Mouse (Mus musculus) MEL (cell line): ENCODE measurements at regions not wholly inside any gene's neighbourhood (a gene's known extent, or its start where the extent isn't known, plus 50 kb on each side); places are given as distances from the start of the nearest gene placed in this dataset.
A peak's percentile ranks its signal among the peaks of the same experiment; 100 is the strongest.
"Not testable (repeated sequence)": the region's sequence is repeated elsewhere in the genome, so short reads cannot be mapped to it uniquely, and the experiment has no call there.

Source experiments
- DNase-seq: peaks from one replicate; pipeline ENCODE4 v3.0.0; 2011; ENCODE audit warnings: low read depth, low spot score
- H3K27ac ChIP-seq: 2 replicates; pipeline ENCODE4 v1.5.1; 2012; ENCODE audit warnings: low read depth, mild to moderate bottlenecking, control low read depth, low read length, moderate library complexity; ENCODE audit not compliant: control insufficient read depth
- H3K27me3 ChIP-seq, 2 experiments: fragments of 150-350 bp in 1 of 2; sonication (generic) in 1 of 2; 2 replicates each; pipeline ENCODE4 v1.6.1; 2012; ENCODE audit warnings: low read length in 2 of 2, mild to moderate bottlenecking in 2 of 2, improper control_type of control experiment in 1 of 2, moderate library complexity in 1 of 2; ENCODE audit not compliant: insufficient read depth in 2 of 2, control insufficient read depth in 1 of 2
- H3K36me3 ChIP-seq, 2 experiments: 2 replicates each; pipeline ENCODE4 v1.6.1; 2012 to 2014; ENCODE audit warnings: low read length in 2 of 2, improper control_type of control experiment in 1 of 2, inconsistent platforms in 1 of 2, mild to moderate bottlenecking in 1 of 2; ENCODE audit not compliant: insufficient read depth in 2 of 2, control insufficient read depth in 1 of 2
- H3K4me1 ChIP-seq, 2 experiments: fragments of 150-350 bp in 1 of 2; sonication (generic) in 1 of 2; 2 replicates each; pipeline ENCODE4 v1.6.1; 2012; ENCODE audit warnings: low read length in 2 of 2, improper control_type of control experiment in 1 of 2, mild to moderate bottlenecking in 1 of 2; ENCODE audit not compliant: insufficient read depth in 2 of 2, control insufficient read depth in 1 of 2
- H3K4me3 ChIP-seq, 2 experiments: fragments of 150-350 bp in 1 of 2; sonication (generic) in 1 of 2; 2 replicates each; pipeline ENCODE4 v1.5.1; 2012; ENCODE audit warnings: low read depth in 2 of 2, low read length in 2 of 2, mild to moderate bottlenecking in 2 of 2, moderate library complexity in 2 of 2, control low read depth in 1 of 2, improper control_type of control experiment in 1 of 2; ENCODE audit not compliant: control insufficient read depth in 1 of 2, insufficient read depth in 1 of 2
- H3K79me2 ChIP-seq: 2 replicates; pipeline ENCODE4 v1.6.1; 2012; ENCODE audit warnings: mild to moderate bottlenecking, low read length, moderate library complexity; ENCODE audit not compliant: control insufficient read depth, poor library complexity, insufficient read depth
- H3K9ac ChIP-seq: 2 replicates; pipeline ENCODE4 v1.6.1; 2012; ENCODE audit warnings: low read depth, mild to moderate bottlenecking, control low read depth, low read length, moderate library complexity; ENCODE audit not compliant: control insufficient read depth, poor library complexity, severe bottlenecking
- H3K9me3 ChIP-seq: fragments of 150-350 bp; sonication (generic); replicated peaks from 2 replicates; pipeline ENCODE4 v1.6.1; 2012; ENCODE audit warnings: mild to moderate bottlenecking, low read length, improper control_type of control experiment, moderate library complexity; ENCODE audit not compliant: insufficient read depth
- BHLHE40 ChIP-seq: IDR thresholded peaks from 2 replicates; pipeline ENCODE4 v1.6.1; 2012; ENCODE audit warnings: low read depth, mild to moderate bottlenecking, inconsistent platforms, low read length, improper control_type of control experiment, borderline replicate concordance
- CHD2 ChIP-seq: IDR thresholded peaks from 2 replicates; pipeline ENCODE4 v1.6.1; 2011; ENCODE audit warnings: low read length, improper control_type of control experiment
- CTCF ChIP-seq, 3 experiments: IDR thresholded peaks in 2 of 3; conservative IDR thresholded peaks in 1 of 3; 2 replicates each; pipeline ENCODE4 v1.5.1; 2011 to 2012; ENCODE audit warnings: low read length in 3 of 3, low read depth in 2 of 3, mild to moderate bottlenecking in 2 of 3, improper control_type of control experiment in 1 of 3, inconsistent platforms in 1 of 3, mixed read lengths in 1 of 3, moderate library complexity in 1 of 3; ENCODE audit not compliant: control insufficient read depth in 1 of 3, insufficient read depth in 1 of 3, poor library complexity in 1 of 3, severe bottlenecking in 1 of 3
- ELF1 ChIP-seq: IDR thresholded peaks from 2 replicates; pipeline ENCODE4 v1.6.1; 2014; ENCODE audit warnings: low read depth, mild to moderate bottlenecking, inconsistent platforms, low read length, improper control_type of control experiment, moderate library complexity
- GATA1 ChIP-seq: IDR thresholded peaks from 2 replicates; pipeline ENCODE4 v1.6.1; 2011; ENCODE audit warnings: low read depth, low read length, improper control_type of control experiment
- KAT2A ChIP-seq: conservative IDR thresholded peaks from 2 replicates; pipeline ENCODE4 v1.6.1; 2012; ENCODE audit warnings: low read depth, low read length, improper control_type of control experiment, inconsistent platforms
- MAZ ChIP-seq: IDR thresholded peaks from 2 replicates; pipeline ENCODE4 v1.6.1; 2012; ENCODE audit warnings: low read depth, mild to moderate bottlenecking, inconsistent platforms, low read length, improper control_type of control experiment
- MXI1 ChIP-seq: IDR thresholded peaks from 2 replicates; pipeline ENCODE4 v1.6.1; 2011; ENCODE audit warnings: mild to moderate bottlenecking, low read depth, low read length, improper control_type of control experiment
- MYB ChIP-seq: IDR thresholded peaks from 2 replicates; pipeline ENCODE4 v1.6.1; 2011; ENCODE audit warnings: mild to moderate bottlenecking, low read depth, low read length, improper control_type of control experiment
- MYC ChIP-seq: IDR thresholded peaks from 2 replicates; pipeline ENCODE4 v1.6.1; 2011; ENCODE audit warnings: low read depth, mild to moderate bottlenecking, low read length, improper control_type of control experiment, moderate library complexity
- NELFE ChIP-seq: IDR thresholded peaks from 2 replicates; pipeline ENCODE4 v1.6.1; 2011; ENCODE audit warnings: low read depth, low read length, improper control_type of control experiment
- NRF1 ChIP-seq: IDR thresholded peaks from 2 replicates; pipeline ENCODE4 v1.6.1; 2014; ENCODE audit warnings: low read depth, mild to moderate bottlenecking, inconsistent platforms, low read length, improper control_type of control experiment, moderate library complexity; ENCODE audit not compliant: poor library complexity, insufficient read depth, severe bottlenecking
- POLR2A ChIP-seq, 2 experiments: IDR thresholded peaks; 2 replicates each; pipeline ENCODE4 v1.6.1; 2011 to 2012; ENCODE audit warnings: low read length in 2 of 2, mild to moderate bottlenecking in 2 of 2, control low read depth in 1 of 2, improper control_type of control experiment in 1 of 2, low read depth in 1 of 2, moderate library complexity in 1 of 2; ENCODE audit not compliant: control insufficient read depth in 1 of 2, insufficient read depth in 1 of 2, poor library complexity in 1 of 2
- POLR2AphosphoS2 ChIP-seq: IDR thresholded peaks from 2 replicates; pipeline ENCODE4 v1.6.1; 2011; ENCODE audit warnings: low read length, improper control_type of control experiment
- POLR2AphosphoS5 ChIP-seq: IDR thresholded peaks from 2 replicates; pipeline ENCODE4 v1.6.1; 2012; ENCODE audit warnings: low read depth, borderline replicate concordance, mild to moderate bottlenecking, inconsistent platforms, low read length, moderate library complexity, mixed read lengths
- RAD21 ChIP-seq: IDR thresholded peaks from 2 replicates; pipeline ENCODE4 v1.6.1; 2011; ENCODE audit warnings: mild to moderate bottlenecking, low read depth, low read length, improper control_type of control experiment
- SMC3 ChIP-seq: IDR thresholded peaks from 2 replicates; pipeline ENCODE4 v1.6.1; 2011; ENCODE audit warnings: low read depth, low read length, improper control_type of control experiment
- TAL1 ChIP-seq: IDR thresholded peaks from 2 replicates; pipeline ENCODE4 v1.6.1; 2012; ENCODE audit warnings: mild to moderate bottlenecking, inconsistent platforms, low read length, moderate library complexity, mixed read lengths
- TBP ChIP-seq: IDR thresholded peaks from 2 replicates; pipeline ENCODE4 v1.8.0; 2011; ENCODE audit warnings: low read depth, low read length, improper control_type of control experiment
- TCF12 ChIP-seq: IDR thresholded peaks from 2 replicates; pipeline ENCODE4 v1.6.1; 2014; ENCODE audit warnings: low read depth, mild to moderate bottlenecking, inconsistent platforms, low read length, improper control_type of control experiment, moderate library complexity
- ZC3H11A ChIP-seq: IDR thresholded peaks from 2 replicates; pipeline ENCODE4 v1.6.1; 2012; ENCODE audit warnings: low read depth, mild to moderate bottlenecking, inconsistent platforms, low read length, improper control_type of control experiment
- ZMIZ1 ChIP-seq: IDR thresholded peaks from 2 replicates; pipeline ENCODE4 v1.6.1; 2012; ENCODE audit warnings: low read depth, mild to moderate bottlenecking, inconsistent platforms, low read length, improper control_type of control experiment, moderate library complexity

DNA sequence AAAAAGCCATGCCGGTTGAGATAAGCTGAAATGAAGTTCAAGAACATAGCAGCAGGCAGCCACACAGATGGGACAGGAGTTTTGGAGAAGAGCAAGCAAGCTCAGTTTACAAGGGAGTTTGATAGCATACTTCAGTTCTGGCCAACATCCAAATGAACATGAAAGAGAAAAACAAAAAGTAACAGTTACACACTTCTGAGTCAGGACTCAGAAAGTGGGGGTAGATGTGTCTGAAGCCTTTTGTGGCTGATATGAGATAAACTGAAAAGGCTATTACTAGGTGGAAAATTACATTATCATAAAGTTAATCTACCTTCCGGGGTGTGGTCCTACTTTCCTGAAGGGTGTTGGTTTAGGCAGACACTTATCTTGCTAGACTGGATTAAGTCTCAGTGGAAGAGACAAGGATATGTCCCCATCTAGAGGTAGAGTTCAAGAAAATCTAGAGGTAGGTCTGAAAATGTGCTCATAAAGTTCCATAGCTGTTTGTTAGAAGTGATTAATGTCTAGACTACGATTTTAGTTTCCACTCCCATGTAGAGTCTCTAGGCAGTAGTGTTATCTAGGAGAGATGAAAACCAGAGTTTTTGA, 155.3 kb downstream of the Ube2dnl2 start (continued):
- peak; percentile 57 for TF ChIP-seq GATA1
- peak; percentile 49; the same call in 1 of the 2 replicates for TF ChIP-seq MYB
- TF ChIP-seq MYC = no peak
- TF ChIP-seq ZC3H11A = no peak
- TF ChIP-seq TCF12 = 0 out of 2 replicates have a peak, but pooled peaks have one; percentile 8
- TF ChIP-seq MXI1 = no peak
- TF ChIP-seq ELF1 = no peak
- TF ChIP-seq CTCF (IDR thresholded peaks at IDR 0.05 in 2 of 3, conservative IDR thresholded peaks at IDR 0.05 in 1 of 3; ENCODE audit: control insufficient read depth in 1 of 3, insufficient read depth in 1 of 3, low read depth in 2 of 3, low read length in 3 of 3, poor library complexity in 1 of 3, severe bottlenecking in 1 of 3) = peak in 1 of 3 experiments; percentile 44; a peak in 2 of 6 replicates
- TF ChIP-seq POLR2AphosphoS2 = no peak
- no peak for TF ChIP-seq MAZ
- no peak for TF ChIP-seq NRF1
- TF ChIP-seq TAL1 = peak; percentile 19; the same call in 1 of the 2 replicates
- TF ChIP-seq RAD21 = peak; percentile 62
- TF ChIP-seq KAT2A = no peak
- TF ChIP-seq TBP = no peak
- no peak for TF ChIP-seq POLR2AphosphoS5
- TF ChIP-seq BHLHE40 = no peak
- TF ChIP-seq NELFE = no peak
- peak; percentile 52 for TF ChIP-seq SMC3

DNA sequence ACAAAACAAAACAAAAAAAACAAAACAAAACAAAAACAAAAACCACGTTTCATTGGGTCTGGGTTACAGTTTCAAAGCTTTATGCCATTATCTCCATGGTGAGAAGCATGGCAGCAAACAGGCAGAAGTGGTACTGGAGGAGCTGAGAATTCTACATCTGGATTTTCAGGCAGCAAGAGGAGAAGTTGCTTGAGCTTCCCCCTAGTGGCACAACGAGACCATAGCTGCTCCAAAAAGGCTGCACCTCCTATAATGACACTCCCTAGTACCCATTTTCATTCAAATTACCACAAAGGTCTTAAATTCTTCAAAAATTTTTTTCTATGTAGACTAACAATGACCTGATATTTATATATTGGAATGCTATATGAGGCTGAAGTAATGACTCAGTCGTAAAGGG, 162.0 kb downstream of the Ube2dnl2 start:
- Histone ChIP-seq H3K27me3 (no peaks in the 10 kb centered on the region), H3K4me1 (no peaks in the 10 kb centered on the region), H3K27ac (no peak overlapping the region), H3K9me3 (no peaks in the 10 kb centered on the region), H3K79me2 (no peaks in the 10 kb centered on the region), H3K36me3 (no peaks in the 10 kb centered on the region), H3K9ac (no peak overlapping the region), H3K4me3 (no peak overlapping the region)
- DNase-seq = peak; percentile 56
- TF ChIP-seq RAD21 (peak; percentile 57), POLR2A (IDR thresholded peaks at IDR 0.05; ENCODE audit: control insufficient read depth in 1 of 2, insufficient read depth in 1 of 2, low read depth in 1 of 2, low read length in 2 of 2, poor library complexity in 1 of 2) (no peak), SMC3 (peak; percentile 69), ZC3H11A (peak; percentile 24; the same call in 1 of the 2 replicates), CTCF (IDR thresholded peaks at IDR 0.05 in 2 of 3, conservative IDR thresholded peaks at IDR 0.05 in 1 of 3; ENCODE audit: control insufficient read depth in 1 of 3, insufficient read depth in 1 of 3, low read depth in 2 of 3, low read length in 3 of 3, poor library complexity in 1 of 3, severe bottlenecking in 1 of 3) (peak in 2 of 3 experiments; percentile 46 to 60; a peak in 4 of 6 replicates), CHD2 (no peak), ZMIZ1 (no peak)

DNA sequence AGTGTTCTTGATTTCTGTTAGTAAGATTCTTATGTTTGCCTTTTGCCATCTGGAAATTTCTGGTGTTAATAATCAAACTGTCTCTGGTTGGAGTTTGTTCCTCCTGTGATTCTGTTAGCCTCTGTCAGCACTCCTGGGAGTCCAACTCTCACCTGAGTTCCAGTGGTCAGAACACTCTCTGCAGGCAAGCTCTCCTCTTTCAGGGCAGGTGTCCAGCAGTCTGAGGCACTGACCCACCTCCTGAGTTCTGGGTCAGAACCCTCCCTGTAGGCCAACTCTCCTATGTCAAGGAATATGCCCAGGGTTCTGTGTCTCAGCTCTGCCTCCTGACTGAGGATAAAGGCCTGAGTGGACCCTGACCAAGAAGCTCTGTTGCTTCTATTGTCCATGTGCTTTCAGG, 184.6 kb downstream of the Ube2dnl2 start:
- not testable (repeated sequence) for H3K36me3 ChIP-seq, H3K79me2 ChIP-seq, H3K27me3 ChIP-seq, H3K27ac ChIP-seq, H3K4me1 ChIP-seq, DNase-seq, H3K9ac ChIP-seq, H3K9me3 ChIP-seq, H3K4me3 ChIP-seq
